Mouse (Mus musculus): ENCODE results near the gene Tmem121b.

The Tmem121b gene

GRCm38 (mm10) chr6:120466609-120467329, 26.8 kb downstream of the Tmem121b start:
- DNase-seq (ENCODE audit: extremely low spot score, low read depth, low spot score) = no peak

- no peak for DNase-seq (ENCODE audit: extremely low spot score, low read depth, low spot score)
Observed at GRCm38 (mm10) chr6:120465393-120465792, 28.2 kb downstream of the Tmem121b start.

DNA sequence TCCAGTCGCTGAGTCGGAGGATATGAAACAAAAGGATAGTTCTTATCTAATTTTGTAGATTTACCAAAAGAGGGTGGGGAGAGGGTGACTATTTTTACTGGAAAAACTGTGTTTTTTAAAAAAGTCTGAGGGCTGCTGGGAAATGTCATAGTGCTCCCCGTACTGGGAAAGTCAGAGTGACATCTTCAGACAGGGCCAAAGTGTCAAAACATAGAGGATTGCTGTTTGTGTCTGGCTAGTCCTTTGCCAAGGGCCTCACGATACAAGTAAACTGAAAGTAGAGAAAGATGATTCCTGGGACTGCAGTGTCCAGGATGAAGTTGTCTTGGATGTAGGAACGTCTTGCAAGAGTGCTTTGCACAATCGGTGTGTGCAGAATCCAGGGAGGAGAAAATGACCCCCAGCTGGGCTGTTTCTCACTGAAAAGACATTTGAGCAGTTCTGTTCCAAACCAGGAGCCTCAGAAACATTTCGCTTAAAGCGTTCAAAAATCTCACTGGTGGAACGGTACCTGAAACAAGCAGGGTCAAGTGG, 29.1 kb downstream of the Tmem121b start:
- DNase-seq (ENCODE audit: extremely low spot score, low read depth, low spot score) = no peak

- DNase-seq (ENCODE audit: extremely low spot score, low read depth, low spot score) = no peak
Observed at GRCm38 (mm10) chr6:120463884-120464283, 29.7 kb downstream of the Tmem121b start.

- no peak for DNase-seq (ENCODE audit: extremely low spot score, low read depth, low spot score)
Observed at GRCm38 (mm10) chr6:120463086-120463871, 30.3 kb downstream of the Tmem121b start, which contains the start of gene Il17ra. Gene Il17ra, plus strand, starts transcription at chr6:120463247.

DNA sequence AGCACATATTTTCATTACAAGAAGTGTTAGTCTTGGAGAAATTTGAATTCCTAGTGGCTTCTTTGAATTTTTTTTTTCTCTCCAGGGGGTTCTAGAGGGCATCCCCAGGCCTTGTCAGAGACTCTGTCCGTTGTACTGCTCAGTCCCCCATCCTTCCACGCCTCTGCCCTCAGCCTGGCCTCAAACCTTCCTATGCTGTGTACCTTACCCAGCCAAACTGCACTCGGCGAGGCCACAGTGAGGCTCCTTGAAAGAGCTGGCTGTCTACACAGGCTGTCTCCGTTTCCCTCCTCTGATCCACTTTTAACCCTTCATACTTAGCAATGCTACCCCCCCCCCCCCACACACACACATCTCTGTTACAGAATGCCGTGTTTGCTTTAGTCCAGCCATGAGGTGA, 31.4 kb downstream of the Tmem121b start:
- DNase-seq (ENCODE audit: extremely low spot score, low read depth, low spot score) = no peak

DNA sequence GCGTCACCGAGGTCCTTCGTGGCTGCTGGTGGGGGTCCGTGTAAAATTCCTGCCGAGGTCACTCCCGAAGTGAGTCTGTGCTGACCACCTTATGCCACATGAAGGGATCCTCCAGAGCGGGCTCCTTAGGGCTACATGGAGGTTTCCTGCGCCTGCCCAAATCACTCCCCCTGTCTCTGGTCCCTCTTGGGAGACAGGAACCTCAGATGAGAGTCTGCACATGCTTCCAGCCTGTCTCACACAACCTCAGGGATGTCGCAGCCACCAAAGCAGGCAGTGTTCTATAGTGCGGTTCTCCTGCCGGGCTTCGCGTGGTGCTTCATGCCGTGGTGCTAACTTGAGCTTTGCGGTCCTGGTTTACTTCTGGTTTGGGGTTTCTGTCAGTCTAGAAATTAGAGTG, 32.4 kb downstream of the Tmem121b start:
- no peak for DNase-seq (ENCODE audit: extremely low spot score, low read depth, low spot score)

- no peak for DNase-seq (ENCODE audit: extremely low spot score, low read depth, low spot score)
Observed at GRCm38 (mm10) chr6:120457751-120458150, 35.9 kb downstream of the Tmem121b start.

DNA sequence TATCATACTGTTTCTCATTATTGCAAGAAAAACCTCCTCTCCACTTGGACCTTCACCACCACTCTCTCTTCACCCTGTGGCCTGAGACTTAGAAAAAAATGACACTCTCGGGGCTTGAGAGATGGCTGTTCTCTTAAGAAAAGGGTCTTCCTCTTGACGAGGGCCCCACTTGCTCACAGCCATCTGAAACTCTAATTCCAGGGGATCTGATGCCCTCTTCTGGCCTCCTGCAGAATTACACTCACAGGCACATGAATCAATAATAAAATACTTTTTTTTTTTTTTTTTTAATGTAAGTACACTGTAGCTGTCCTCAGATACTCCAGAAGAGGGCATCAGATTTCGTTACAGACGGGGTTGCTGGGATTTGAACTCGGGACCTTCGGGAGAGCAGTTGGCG, 36.5 kb downstream of the Tmem121b start:
- DNase-seq (ENCODE audit: extremely low spot score, low read depth, low spot score) = no peak

DNA sequence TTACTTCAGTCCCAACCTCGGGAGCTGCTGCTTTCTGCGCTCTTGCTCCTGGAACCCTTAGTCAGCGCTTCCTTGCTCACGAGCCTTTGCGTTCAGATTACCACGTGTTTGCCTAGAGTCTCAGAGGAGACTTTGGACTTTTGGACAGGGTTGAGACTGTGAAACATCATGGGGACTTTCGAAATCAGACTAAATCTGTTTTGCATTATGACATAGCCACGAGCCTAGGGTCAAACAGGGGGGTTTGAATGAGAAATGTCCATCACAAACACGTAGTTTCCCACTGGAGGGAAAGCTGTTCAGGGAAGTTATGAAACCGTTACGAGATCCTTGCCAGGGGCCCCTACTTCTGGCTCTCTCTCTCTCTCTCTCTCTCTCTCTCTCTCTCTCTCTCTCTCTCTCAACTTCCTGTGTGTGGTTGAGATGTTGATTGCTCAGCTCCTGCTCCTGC, 39.0 kb downstream of the Tmem121b start:
- DNase-seq (ENCODE audit: extremely low spot score, low read depth, low spot score) = no peak

DNA sequence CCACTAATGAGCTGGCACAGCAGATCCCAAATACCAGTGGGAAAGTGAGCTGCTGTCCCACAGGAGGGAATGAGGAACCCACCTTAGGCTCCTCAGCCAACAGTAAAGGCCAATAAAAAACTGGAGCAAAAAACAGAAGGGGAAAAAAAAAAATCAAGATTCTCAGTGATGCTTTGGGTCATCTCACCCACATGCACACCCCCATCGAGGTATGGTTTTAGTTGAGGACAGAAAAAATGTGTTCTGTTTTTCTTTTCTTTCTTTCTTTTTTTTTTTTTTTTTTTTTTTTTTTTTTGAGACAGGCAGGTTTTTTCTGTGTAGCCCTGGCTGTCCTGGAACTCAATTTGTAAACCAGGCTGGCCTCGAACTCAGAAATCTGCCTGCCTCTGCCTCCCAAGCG, 40.1 kb downstream of the Tmem121b start:
- DNase-seq (ENCODE audit: extremely low spot score, low read depth, low spot score) = no peak

DNA sequence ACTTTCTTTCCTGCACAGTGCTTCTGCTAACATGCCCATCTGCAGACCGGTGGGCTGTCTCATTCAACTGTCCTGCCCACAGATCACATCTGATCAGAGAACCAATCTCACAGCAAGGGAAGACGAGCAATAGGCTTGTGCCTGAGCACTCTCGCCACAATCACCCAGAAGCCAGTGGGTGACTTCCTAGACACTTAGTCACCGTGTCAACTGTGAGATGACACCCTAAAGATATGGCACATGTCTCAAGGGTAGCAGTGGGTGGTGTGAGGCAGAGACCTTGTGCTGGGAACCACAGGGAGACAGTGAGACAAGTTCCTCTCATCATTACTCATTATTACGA, 40.5 kb downstream of the Tmem121b start:
- DNase-seq (ENCODE audit: extremely low spot score, low read depth, low spot score) = no peak

- DNase-seq (ENCODE audit: extremely low spot score, low read depth, low spot score) = no peak
Observed at GRCm38 (mm10) chr6:120452384-120453102, 41.1 kb downstream of the Tmem121b start.

- DNase-seq (ENCODE audit: extremely low spot score, low read depth, low spot score) = no peak
Observed at GRCm38 (mm10) chr6:120450208-120450607, 43.4 kb downstream of the Tmem121b start.

- DNase-seq (ENCODE audit: extremely low spot score, low read depth, low spot score) = no peak
Observed at GRCm38 (mm10) chr6:120443363-120444355, 49.9 kb downstream of the Tmem121b start.

GRCm38 (mm10) chr6:120442171-120442749, 51.3 kb downstream of the Tmem121b start:
- no peak for DNase-seq (ENCODE audit: extremely low spot score, low read depth, low spot score)

All from hindlimb bud, embryonic 11.5 days (tissue).